Mouse (Mus musculus) frontal cortex, postnatal 10 days (tissue): ENCODE results near the gene Pknox2.

ENCODE experiments used
- DNase-seq, 2 experiments: peaks; one replicate each; pipeline ENCODE4 v3.0.0; 2022; ENCODE audit warnings: low spot score in 2 of 2, mixed read lengths in 1 of 2

Pknox2 gene

DNA sequence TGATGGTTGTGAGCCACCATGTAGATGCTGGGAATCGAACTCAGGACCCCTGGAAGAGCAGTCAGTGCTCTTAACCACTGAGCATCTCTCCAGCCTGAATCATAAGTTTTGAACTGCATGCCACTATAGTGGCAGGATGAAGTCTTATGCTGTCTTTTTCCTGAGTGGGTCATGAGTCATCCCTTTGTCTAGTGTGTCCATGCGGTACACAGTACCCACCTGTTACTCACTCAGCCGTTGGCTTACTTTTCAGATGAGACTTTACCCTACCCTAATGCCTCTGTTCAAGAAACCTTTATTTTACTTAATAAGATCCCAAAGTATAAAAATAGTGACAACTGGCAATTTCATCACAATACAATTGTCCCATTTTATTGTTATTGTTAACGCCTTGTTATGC lies 95.5 kb downstream of the Pknox2 start:
- no peak for DNase-seq

DNA sequence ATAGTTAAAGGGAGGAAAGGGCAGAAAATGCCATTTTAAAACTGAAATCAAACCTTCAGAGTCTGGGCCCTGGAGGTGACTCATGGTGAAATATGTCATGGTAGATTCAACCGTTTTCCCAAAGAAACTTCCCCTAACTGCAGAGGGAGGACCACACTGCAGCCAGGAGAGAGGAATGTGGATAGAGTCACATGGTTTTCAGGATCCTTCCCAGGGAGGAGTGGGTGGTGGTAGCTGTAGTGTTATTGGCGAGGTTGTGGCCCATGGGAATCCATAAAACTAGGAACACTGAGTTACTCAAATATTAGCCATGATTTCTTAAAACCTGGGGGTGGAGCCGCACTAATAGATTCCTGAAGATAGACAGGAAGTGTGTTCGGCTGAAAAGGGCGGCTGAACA lies 99.7 kb downstream of the Pknox2 start:
- DNase-seq = no peak

DNA sequence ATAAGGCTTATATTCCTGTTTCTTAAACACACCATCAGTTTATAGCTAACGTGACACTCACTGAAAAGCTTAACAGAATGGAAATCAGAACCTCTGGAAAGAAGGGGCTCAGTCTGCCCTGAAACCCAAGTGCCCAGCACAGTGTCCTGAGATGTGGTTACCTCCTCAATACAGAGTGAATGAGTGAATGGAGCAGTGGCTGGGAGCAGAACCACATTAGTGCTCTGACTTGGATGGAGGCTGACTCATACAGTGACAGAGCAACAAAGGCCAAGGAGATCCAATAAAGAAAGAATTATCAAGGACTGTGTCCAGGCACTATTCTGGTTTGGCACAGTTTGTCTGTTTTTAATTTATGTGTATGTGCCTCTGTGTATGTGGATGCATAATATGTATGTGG lies 101.3 kb downstream of the Pknox2 start:
- no peak for DNase-seq

DNA sequence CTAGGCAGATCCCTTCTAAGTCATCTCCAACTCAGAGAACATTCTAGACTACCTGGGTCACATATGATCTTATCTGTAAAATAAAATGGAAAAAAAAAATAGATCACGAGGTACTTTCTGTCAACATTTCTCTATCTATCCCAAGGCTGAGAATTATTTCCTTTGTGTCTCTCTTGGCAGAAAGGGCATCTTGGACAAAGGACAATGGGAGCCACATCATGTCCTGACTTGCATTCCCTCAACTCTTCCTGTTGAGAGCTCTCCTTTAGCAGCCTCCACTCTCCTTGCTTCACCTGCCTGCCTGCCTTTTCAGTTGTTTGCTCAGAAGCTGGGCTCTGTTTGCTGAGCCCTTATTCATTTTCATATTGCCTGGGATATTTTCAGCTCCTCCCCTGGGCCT lies 103.0 kb downstream of the Pknox2 start:
- DNase-seq = no peak

DNA sequence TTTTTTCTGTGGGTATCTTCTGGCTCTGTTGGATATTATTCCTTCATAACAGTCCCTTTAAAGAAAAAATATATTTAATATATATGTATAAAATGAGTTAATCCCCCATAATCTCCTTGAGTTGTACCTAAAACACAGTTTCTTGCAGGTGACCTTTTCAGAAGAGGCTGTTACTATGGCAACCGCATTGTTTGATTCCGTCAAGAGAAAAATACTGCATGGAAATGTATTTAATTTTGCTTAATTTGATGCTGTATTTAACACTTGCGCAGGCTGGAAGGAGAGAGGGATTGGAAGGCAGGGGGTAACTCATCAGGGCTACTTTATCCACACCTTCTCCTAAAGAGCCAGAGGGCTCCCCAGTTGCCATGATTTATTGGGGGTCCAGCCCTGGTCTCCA lies 108.3 kb downstream of the Pknox2 start:
- no peak for DNase-seq

DNA sequence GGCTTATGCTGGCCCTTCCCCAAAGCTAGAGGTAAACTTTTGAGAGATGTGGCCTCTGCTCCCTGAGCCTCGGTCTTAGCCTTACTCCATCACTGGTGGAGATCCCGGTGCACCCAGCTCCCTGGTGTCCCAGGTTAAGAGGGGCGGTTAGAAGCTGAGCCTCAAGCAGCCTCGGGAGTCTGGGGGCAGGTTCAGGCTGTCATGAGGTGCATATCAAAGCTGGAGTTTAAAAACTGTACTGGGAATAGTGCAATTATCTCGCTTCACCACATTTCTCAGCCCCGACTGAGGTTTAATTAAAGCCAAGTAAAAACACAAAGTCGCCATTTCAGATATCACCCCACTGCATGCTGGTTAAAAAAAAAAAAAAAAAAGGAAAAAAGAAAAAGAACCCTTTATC lies 108.8 kb downstream of the Pknox2 start:
- no peak for DNase-seq

DNA sequence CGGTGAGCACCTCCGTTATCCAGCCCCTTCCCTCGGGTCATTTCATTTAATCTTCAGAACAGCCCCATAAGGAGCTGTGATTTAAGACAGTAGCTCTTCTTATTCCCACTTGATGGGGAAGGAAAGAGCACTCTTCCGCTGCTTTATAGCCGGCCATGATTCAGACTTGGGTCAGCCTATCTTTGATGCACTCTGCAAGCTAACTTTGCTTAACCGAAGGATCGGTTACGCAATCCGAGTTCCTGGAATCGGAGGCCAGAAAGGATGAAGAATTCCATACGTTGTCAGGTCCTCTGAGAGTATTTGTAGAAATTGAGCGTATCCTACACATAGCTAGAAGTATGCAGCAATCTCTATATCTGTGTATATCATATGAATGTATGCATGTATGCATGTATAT lies 109.8 kb downstream of the Pknox2 start:
- no peak for DNase-seq

DNA sequence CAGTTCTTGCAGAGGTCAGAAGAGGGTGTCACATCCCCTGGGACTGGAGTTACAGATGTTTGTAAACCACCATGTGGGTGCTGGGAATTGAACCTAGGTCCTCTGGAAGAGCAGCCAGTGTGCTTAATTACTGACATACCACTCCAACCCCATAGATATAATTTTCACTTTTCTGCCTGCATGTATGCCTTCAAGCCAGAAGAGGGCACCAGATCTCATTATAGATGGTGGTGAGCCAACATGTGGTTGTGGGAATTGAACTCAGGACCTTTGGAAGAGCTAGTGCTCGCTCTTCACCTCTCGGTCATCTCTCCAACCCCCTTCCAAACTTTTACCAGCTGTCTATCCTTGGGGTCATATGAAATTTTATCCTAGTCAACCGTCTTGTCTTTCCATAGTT lies 112.0 kb downstream of the Pknox2 start:
- DNase-seq = no peak

DNA sequence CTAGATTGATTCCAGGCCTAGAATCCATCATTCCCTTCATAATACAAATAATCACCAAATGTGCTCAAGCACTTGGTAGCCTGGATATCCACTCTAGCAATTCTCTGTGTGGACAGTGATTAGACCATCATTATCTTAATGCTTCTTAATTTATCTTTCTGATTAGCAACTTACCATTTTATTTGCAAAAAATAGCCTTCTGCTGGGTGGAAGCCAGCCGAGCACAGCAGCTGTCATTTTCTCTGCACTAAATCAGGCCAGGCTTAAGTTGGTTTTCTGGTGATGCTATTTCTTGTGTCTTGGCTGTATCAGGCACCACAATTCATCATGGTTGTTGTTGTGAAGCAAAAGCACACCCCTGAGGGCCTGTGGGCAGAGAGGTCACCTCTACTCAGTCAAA lies 112.9 kb downstream of the Pknox2 start:
- DNase-seq = no peak

DNA sequence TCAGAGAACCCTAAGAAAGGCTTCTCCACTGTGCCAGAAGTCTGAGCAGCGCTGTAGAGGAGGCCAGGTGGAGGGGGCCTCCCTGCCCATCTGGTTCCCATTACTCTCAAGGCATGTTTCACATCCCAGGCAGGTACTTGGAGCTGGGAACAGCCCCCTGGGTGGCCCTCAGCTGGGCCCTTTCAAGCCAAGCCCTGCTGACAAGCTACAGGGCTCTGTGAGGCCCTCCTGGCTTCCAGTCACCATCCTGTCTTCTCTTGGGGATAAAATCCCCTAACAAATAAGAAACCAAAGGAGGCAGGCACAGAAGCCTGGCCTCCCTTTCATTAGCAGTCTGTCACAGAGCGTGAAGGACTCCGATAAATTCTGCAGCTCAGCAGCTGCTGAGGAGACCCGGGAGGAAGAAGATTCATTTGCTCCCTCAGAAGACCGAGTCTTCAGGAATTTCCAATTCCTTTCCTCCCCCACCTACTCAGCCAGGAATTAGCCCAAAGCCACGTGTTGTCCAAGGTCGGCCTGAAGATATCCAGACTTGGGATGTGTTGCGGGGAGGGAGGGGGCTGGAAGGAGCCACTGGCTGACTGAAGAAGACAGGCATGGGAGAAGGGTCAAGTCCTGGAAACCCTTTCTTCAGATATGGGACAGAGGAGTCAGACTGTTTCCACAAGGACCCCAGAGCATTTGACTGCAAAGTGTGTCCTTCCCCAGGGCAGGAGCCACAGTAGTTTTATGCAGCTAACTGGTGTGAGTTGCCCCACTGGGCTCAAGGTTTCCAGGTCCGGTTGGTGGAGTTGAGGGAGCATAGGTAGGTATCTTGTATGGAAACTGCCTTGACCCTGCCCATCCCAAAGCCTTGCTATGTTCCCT lies 116.6 kb downstream of the Pknox2 start:
- DNase-seq = no peak

DNA sequence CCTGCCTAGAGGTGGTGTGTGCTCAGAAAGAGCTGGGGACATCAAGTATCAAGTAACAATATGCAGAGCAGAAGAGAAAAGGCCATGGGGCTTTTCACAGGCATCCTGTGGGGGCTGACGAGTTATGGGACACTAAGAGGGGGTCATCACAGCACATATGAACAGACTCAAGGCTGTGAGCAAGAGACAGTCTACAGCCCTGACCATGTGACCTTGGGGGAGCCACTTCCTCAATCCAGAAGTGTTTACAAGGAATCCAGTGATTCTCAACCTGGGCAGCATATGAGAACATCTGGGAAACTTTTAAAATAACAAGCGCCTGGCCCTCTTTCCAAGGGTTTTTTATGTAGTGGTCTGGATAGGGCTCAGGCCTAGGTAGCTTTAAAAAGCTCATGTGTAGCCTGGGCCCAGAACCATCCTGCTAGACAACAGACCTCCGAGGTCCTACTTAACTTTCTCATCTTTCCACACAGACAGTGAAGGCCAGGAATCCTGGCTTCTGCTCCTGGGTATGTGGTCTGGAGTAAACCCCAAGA lies 117.3 kb downstream of the Pknox2 start:
- no peak for DNase-seq

DNA sequence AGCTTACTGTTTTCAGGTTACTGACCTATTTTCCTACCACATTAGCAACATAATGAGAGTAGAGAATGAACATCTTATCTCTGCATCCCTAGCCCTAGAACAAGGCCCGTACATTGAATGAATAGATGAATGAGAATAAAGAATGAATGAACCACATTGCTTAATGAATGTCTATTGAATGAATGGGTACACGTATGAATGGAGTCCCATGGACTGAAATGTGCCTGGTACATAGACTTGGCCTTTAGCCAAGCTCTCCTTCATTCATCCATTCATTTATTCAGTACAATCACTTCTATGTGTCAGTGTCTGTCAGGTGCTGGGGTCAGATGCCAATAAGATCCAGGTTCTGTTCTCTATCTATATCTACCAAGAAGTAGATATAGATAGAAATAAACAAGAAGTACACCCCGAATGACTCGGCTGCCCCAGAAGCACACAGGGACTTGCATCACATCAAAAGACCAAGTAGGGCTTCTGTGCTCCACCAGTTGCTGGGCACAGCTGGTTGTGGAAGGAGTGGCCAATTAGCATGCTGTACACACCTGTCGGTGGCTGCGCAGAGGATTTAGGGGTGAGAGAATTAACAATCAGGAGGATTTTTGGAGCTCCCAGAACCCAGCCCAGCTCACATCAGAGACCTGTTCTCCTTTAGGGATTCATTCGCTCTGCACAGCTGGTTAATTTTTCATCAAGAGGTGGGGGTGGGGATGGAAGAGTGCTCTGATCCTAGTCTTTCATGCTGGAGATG lies 119.2 kb downstream of the Pknox2 start:
- no peak for DNase-seq

DNA sequence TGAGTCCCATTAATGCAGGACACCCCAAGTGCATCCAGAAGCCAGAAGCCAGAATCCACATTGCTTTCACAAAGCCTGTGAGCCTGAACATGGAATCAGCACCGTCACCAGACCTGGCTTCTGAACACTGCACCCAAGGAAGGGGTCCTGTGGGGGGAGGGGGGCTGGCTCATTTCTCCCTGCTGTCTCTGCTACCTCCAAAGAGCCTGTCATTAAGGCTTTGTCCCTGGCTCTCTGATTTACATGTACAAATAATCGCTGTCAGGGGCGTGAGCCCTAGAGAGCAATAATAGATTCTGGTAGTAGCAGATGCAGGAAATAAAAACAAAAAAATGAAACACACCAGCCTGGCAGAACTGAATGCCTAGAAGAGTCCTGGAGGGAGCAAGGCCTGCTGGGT lies 121.3 kb downstream of the Pknox2 start:
- no peak for DNase-seq

DNA sequence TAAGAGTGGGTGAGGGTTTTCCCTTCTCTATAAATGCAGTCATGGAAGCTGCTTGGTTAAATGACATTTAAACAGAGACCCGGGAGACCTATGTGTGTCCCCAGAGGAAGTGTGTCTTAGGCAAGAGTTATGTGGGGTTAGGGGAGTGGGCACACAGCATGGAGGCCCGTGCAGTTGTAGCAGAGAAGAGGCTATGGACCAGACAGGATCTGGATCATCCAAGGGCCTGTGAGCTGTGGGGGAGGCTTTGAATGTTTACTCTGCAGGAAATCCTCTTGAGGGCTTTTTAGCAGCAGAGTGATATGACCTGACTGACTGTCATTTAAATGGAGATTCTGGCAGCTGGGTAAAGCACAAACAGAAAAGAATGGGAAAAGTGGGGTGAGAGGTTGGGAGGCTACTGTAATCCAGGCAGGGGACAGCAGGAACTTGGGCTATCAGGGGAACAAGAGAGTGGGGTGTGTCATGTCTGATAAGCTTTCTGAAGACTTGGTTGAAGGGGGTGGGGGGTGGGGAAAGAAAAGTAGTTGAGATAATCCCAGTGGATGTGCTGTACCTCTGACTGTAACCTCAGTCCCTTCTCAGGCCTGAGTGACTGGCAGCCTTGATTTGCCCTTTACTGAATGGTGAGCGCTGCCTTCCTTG lies 125.5 kb downstream of the Pknox2 start:
- DNase-seq = no peak

DNA sequence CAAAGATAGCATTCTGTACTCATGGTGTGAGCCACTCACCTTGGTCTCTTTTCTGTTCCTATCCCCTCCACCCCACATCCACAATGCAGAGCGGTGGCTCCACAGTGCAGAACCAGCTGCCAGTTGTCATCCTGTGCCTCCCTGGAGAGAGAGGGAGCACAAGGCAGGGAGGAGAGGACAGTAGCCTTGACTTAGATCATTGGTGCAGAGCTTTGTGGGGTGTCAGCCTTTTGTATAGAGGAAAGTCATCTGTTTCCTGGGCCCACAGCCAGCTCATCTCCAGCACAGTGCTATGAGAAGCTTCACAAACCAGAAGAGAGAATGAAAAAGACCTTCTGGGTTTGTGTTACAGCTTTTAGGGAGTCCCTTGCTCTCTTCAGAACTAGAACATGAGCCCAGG lies 129.1 kb downstream of the Pknox2 start:
- DNase-seq = no peak

DNA sequence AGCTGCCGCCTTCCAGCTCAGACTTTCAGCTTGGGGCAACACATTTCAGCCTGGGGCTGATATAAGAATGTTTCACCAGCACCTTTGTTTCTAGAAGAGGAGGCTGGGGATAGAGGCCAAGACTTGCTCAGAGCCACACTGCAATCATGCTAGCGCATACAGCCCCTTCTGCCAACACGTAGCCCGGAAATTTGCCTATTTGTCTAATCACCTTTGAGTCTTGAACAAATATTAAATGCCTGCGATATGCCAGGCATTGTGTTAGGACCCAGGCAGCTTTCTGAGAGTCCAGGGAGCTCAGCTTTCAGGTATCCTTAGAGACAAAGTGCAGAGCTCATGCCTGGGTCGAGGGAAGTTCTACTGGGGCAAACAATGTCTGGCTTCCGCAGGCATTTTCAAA lies 130.0 kb downstream of the Pknox2 start:
- no peak for DNase-seq

DNA sequence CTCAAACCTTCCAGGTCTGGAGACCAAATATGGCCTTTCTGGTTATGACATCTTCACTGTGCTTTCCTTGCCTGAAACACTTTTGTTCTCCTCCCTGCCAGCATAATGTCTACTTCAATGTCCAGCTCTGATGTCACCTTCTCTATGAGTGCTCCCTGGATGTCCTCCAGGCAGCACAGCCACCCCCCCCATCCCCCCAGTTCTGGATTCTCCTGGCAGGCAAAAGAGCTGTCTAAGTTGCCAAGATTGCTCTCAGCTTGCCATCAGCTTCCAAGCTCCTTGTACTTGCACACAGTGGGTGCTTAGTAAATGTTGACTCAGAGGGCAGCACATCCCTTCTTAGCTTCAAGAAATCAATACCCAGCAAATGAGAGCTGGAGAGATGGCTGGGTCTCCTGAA lies 131.0 kb downstream of the Pknox2 start:
- no peak for DNase-seq

DNA sequence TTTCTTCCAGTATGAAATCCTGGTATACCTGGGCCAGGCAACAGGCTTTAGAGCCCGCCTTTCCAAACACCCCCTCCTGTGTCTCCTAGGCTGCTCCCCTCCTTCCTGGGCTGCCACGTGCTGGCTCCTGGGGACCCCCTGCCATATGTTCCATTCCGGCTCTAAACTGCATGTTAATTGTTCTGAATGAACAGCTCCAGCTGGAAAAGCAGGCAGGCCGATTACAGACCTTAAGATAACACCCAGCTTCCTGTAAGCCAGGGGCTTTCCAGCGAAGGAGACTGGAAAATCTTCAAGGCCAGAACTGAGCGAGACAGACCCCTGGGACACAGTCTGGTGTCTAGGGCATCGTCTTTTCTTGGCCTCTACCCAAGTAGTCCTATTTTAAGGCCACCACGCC lies 133.6 kb downstream of the Pknox2 start:
- DNase-seq = no peak

DNA sequence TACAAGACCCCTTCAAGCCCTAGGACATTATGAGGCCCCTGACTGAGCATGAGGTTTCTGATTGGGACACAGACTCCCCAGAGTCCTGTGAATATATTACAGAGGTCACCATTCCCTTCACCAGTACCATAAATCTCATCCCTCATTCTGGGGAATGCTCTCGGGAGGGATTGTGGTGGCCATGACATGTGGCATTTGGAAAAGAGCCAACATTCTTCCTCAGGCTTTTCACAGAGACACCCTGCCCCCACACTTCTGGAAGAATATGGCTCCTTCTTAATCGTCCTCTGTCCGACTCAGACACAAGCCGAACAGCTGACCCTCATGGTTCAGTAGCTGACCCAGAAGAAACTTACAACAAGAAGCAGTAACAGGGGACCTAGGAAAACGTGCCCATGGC lies 139.1 kb downstream of the Pknox2 start:
- no peak for DNase-seq

DNA sequence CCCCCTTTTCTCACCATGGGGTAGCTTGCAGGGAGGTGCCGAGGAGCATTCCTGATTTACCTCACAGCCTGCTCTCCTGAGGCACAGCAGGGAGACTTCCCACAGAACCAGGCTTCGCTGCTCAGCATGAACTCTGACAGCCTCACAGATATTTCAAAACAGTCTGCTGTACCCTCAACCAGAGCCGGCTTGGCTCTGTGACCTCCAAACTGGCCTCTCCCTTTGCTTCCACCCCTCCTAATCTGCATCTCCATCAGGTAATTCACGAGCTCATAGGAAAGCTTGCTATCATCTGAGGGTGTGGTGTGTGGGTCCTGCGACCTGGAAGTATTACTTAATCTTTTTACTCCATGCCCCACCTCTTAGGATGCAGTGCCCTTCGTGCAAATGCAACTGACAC lies 142.5 kb downstream of the Pknox2 start:
- no peak for DNase-seq

DNA sequence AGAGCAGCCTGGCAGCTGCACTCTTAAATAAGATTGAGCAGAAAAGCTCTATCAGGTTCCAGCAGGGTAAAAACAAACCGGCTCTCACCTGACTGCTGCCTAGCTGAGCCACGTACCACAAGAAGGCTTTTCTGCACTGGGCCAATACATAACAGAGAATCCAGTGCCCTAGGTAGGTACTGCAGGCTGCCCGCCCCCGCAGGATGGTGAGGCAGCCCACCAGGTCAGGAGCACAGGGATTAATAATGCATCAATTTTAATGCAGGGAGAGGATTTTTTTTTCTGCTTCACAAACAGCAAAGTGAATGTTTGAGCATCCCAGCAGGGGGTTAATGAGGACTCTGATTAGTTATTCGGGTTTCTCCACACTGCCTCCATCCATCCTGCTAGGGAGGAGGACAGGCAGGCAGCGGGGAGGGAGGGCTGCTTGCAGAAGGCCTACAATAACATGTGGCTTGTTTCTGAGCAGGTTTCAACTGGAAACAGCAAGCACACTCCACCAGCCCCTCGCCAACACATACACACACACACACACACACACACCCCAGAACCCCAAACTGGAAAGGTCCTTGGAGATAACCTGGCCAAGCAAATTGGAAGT lies 145.2 kb downstream of the Pknox2 start:
- no peak for DNase-seq

DNA sequence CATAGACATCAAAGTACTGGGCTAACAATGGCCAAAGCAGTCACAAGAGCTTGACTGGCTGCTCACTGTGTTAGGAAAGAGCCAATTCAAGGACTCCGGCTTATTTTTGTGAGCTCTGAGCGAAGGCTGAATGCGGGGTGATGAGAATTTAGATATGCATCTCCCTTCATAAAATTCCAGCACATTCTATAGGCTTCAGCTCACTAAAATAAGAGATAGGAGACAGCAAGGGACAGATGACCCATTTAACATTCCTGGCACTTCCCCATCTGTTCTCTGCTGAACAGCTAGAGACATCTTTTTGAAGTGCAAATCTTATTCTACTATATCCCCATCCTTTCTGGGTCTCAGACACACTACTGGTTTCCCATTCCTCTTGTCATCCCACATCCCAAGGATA lies 147.8 kb downstream of the Pknox2 start:
- no peak for DNase-seq
